Mouse (Mus musculus): ENCODE results near the gene 2010111I01Rik. TPM values are rescaled to one million over a fixed set of nuclear protein-coding genes. Genes with fewer than 3 reads are reported as not detected.
A peak's percentile ranks its signal among the peaks of the same experiment; 100 is the strongest.

Gene 2010111I01Rik
- total RNA-seq, 1 experiment = 58.3 TPM

DNA sequence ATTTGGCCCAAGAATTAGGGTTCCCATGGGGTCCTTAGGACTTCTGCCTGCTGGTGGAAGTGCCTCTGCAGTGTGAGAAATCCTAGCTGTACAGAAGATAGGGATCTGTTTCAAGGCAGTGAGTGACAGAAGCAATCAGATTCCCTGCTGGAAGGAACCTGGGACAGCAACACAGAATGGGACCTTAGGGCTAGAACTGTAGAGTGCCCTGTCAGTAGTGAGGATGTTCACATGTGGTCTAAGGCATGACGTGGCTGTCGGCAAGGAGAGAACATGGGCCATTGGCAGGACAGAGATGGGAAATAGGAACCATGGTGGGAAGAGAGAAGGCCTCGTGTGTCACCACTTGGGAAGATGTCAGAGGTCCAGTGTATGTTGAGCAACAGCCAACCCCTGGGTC lies 344.9 kb downstream of the 2010111I01Rik start:
- TF ChIP-seq HCFC1 (IDR thresholded peaks at IDR 0.05; ENCODE audit: borderline replicate concordance, insufficient read depth, low read length) (no peak), CHD2 (IDR thresholded peaks at IDR 0.05; ENCODE audit: low read depth, low read length) (no peak), ZNF384 (IDR thresholded peaks at IDR 0.05; ENCODE audit: low read depth, low read length) (no peak), MAFK (IDR thresholded peaks at IDR 0.05; ENCODE audit: insufficient read depth, low read depth, low read length) (no peak), ZC3H11A (IDR thresholded peaks at IDR 0.05; ENCODE audit: borderline replicate concordance, low read depth, low read length) (no peak)
- in situ Hi-C loops (cut with MboI; ENCODE audit: low sequenced_read_pairs in 2 of 2, unreplicated experiment in 2 of 2) = no loop called here
- Histone ChIP-seq H3K4me1 (ENCODE audit: control insufficient read depth in 2 of 2, insufficient read depth in 2 of 2, low read length in 2 of 2, poor library complexity in 1 of 2) (peaks cover 2 to 16% of the 10 kb centered on the region in 2 experiments; a peak in 2 of 4 replicates), H3K36me3 (ENCODE audit: control insufficient read depth, insufficient read depth, low read length, poor library complexity, severe bottlenecking) (no peaks in the 10 kb centered on the region), H3K9me3 (ENCODE audit: control insufficient read depth, insufficient read depth, low read depth, low read length) (no peaks in the 10 kb centered on the region), H3K9ac (ENCODE audit: insufficient read depth, low read depth, low read length, poor library complexity, severe bottlenecking) (no peak overlapping the region), H3K4me3 (ENCODE audit: insufficient read depth in 1 of 2, low read depth in 1 of 2, low read length in 2 of 2, poor library complexity in 1 of 2, severe bottlenecking in 1 of 2) (no peak overlapping the region), H3K27ac (ENCODE audit: insufficient read depth, low read depth, low read length, poor library complexity, severe bottlenecking) (no peak overlapping the region)
- DNase-seq (ENCODE audit: low read depth, low spot score) = no peak

DNA sequence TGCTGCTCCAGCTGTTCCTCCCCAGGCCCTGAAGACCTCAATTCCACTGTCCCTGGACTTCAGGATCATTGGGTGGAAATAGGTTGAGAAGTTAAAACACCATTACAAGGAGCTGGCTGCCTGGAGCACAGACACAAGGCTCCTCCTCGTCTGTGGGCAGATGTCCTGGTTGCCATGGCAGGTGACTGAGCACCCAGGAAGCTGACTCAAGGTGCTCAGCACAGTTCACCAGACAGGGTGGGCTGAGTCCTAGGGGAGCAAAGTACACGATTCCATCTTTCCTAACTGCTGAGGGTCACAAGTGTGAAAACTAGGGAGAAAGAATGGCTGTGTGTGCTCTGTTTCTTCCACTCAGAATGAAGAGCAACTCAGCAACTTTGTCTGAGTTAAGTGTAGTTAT lies 346.5 kb downstream of the 2010111I01Rik start:
- no peak overlapping the region for H3K27ac ChIP-seq (ENCODE audit: insufficient read depth, low read depth, low read length, poor library complexity, severe bottlenecking)
- no peak overlapping the region for H3K9ac ChIP-seq (ENCODE audit: insufficient read depth, low read depth, low read length, poor library complexity, severe bottlenecking)
- DNase-seq (ENCODE audit: low read depth, low spot score) = no peak
- peaks cover 2 to 14% of the 10 kb centered on the region in 2 experiments; a peak in 2 of 4 replicates for H3K4me1 ChIP-seq (ENCODE audit: control insufficient read depth in 2 of 2, insufficient read depth in 2 of 2, low read length in 2 of 2, poor library complexity in 1 of 2)
- no peaks in the 10 kb centered on the region for H3K9me3 ChIP-seq (ENCODE audit: control insufficient read depth, insufficient read depth, low read depth, low read length)
- 0 out of 2 replicates have a peak, but pooled peaks cover 2% of the 10 kb centered on the region for H3K36me3 ChIP-seq (ENCODE audit: control insufficient read depth, insufficient read depth, low read length, poor library complexity, severe bottlenecking)
- in situ Hi-C loops (cut with MboI; ENCODE audit: low sequenced_read_pairs in 2 of 2, unreplicated experiment in 2 of 2) = no loop called here
- no peak overlapping the region for H3K4me3 ChIP-seq (ENCODE audit: insufficient read depth in 1 of 2, low read depth in 1 of 2, low read length in 2 of 2, poor library complexity in 1 of 2, severe bottlenecking in 1 of 2)
- TF ChIP-seq MAFK (IDR thresholded peaks at IDR 0.05; ENCODE audit: insufficient read depth, low read depth, low read length) (no peak), HCFC1 (IDR thresholded peaks at IDR 0.05; ENCODE audit: borderline replicate concordance, insufficient read depth, low read length) (no peak), ZC3H11A (IDR thresholded peaks at IDR 0.05; ENCODE audit: borderline replicate concordance, low read depth, low read length) (no peak), CHD2 (IDR thresholded peaks at IDR 0.05; ENCODE audit: low read depth, low read length) (no peak), ZNF384 (IDR thresholded peaks at IDR 0.05; ENCODE audit: low read depth, low read length) (no peak)

DNA sequence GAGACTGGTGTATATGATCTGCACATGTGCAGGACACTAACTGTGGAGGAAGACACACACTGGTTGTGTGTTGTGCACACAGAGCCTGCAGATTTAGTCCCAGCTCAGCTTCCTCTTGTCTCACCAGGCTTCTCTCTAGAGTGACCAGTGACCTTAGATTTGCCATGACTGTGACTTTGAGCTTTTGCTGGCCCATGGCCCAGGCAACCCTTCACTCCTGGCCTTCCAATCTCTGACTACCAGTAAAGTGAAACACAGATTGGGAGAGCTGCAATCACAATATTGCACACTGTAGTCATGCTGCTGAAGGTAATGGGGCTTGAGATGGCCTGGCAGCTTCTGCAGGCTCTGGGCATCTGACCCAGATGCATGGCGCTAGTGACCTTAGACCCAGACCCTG lies 348.6 kb downstream of the 2010111I01Rik start:
- TF ChIP-seq CHD2 (IDR thresholded peaks at IDR 0.05; ENCODE audit: low read depth, low read length) (no peak), ZC3H11A (IDR thresholded peaks at IDR 0.05; ENCODE audit: borderline replicate concordance, low read depth, low read length) (no peak), HCFC1 (IDR thresholded peaks at IDR 0.05; ENCODE audit: borderline replicate concordance, insufficient read depth, low read length) (no peak), ZNF384 (IDR thresholded peaks at IDR 0.05; ENCODE audit: low read depth, low read length) (no peak), MAFK (IDR thresholded peaks at IDR 0.05; ENCODE audit: insufficient read depth, low read depth, low read length) (no peak)
- no peak overlapping the region for H3K4me3 ChIP-seq (ENCODE audit: insufficient read depth in 1 of 2, low read depth in 1 of 2, low read length in 2 of 2, poor library complexity in 1 of 2, severe bottlenecking in 1 of 2)
- H3K4me1 ChIP-seq (ENCODE audit: control insufficient read depth in 2 of 2, insufficient read depth in 2 of 2, low read length in 2 of 2, poor library complexity in 1 of 2) = peaks cover 2 to 8% of the 10 kb centered on the region in 2 experiments; a peak in 2 of 4 replicates
- peaks cover 6% of the 10 kb centered on the region; the same call in 1 of the 2 replicates for H3K36me3 ChIP-seq (ENCODE audit: control insufficient read depth, insufficient read depth, low read length, poor library complexity, severe bottlenecking)
- H3K9ac ChIP-seq (ENCODE audit: insufficient read depth, low read depth, low read length, poor library complexity, severe bottlenecking) = no peak overlapping the region
- no peaks in the 10 kb centered on the region for H3K9me3 ChIP-seq (ENCODE audit: control insufficient read depth, insufficient read depth, low read depth, low read length)
- no peak for DNase-seq (ENCODE audit: low read depth, low spot score)
- no peak overlapping the region for H3K27ac ChIP-seq (ENCODE audit: insufficient read depth, low read depth, low read length, poor library complexity, severe bottlenecking)
- in situ Hi-C loops (cut with MboI; ENCODE audit: low sequenced_read_pairs in 2 of 2, unreplicated experiment in 2 of 2) = no loop called here

DNA sequence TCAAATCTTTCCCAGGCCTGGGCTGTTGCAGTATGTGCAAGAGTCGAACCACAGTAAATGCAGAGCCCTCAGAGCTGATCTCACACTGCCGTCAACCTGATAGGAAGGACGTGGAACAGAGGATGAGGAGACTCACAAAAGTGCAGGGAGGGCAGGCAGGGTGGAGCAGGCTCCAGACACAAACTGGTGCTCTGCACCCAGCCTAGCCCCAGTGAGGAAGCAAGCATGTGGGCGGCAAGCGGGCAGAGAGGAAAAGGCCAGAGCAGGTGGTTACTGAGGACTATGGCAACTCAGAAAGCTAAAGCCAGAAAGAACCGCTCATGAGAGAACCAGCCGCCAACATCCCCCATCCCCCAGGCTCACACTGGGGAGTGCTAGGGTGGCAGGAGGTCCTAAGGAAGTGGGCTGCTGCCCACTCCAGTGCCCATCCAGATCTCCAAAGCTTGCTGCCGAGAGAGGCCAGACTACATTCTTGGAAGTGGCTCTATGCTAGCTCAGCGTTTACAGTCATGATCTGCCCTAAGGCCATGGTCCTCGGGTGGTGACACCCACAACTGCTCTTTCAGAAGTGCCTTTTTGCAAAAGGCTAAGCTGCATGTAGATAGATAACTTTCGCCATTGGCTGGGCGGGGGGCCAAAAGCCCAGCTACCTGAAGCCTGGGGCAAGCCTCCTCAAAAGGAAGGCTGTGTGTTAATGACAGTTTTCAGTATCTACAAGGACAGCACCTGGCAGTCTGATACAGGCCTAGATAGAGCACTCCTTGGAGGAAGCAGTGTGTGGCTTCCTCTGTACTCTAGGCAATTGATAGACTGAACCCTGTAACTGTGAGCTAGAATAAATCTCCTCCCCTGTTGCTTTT lies 349.3 kb downstream of the 2010111I01Rik start:
- TF ChIP-seq ZNF384 (IDR thresholded peaks at IDR 0.05; ENCODE audit: low read depth, low read length) (no peak), CHD2 (IDR thresholded peaks at IDR 0.05; ENCODE audit: low read depth, low read length) (no peak), MAFK (IDR thresholded peaks at IDR 0.05; ENCODE audit: insufficient read depth, low read depth, low read length) (no peak), HCFC1 (IDR thresholded peaks at IDR 0.05; ENCODE audit: borderline replicate concordance, insufficient read depth, low read length) (no peak), ZC3H11A (IDR thresholded peaks at IDR 0.05; ENCODE audit: borderline replicate concordance, low read depth, low read length) (no peak)
- no peak overlapping the region for H3K27ac ChIP-seq (ENCODE audit: insufficient read depth, low read depth, low read length, poor library complexity, severe bottlenecking)
- in situ Hi-C loops (cut with MboI; ENCODE audit: low sequenced_read_pairs in 2 of 2, unreplicated experiment in 2 of 2) = no loop called here

More for the DNA sequence above, 349.3 kb downstream of the 2010111I01Rik start:
- Histone ChIP-seq H3K4me1 (ENCODE audit: control insufficient read depth in 2 of 2, insufficient read depth in 2 of 2, low read length in 2 of 2, poor library complexity in 1 of 2) (peaks cover 2 to 8% of the 10 kb centered on the region in 2 experiments; a peak in 2 of 4 replicates), H3K9me3 (ENCODE audit: control insufficient read depth, insufficient read depth, low read depth, low read length) (no peaks in the 10 kb centered on the region), H3K9ac (ENCODE audit: insufficient read depth, low read depth, low read length, poor library complexity, severe bottlenecking) (no peak overlapping the region), H3K4me3 (ENCODE audit: insufficient read depth in 1 of 2, low read depth in 1 of 2, low read length in 2 of 2, poor library complexity in 1 of 2, severe bottlenecking in 1 of 2) (peak overlapping the region in 1 of 2 experiments; percentile 5; a peak in 1 of 4 replicates), H3K36me3 (ENCODE audit: control insufficient read depth, insufficient read depth, low read length, poor library complexity, severe bottlenecking) (peaks cover 6% of the 10 kb centered on the region; the same call in 1 of the 2 replicates)
- DNase-seq (ENCODE audit: low read depth, low spot score) = no peak
